Mouse (Mus musculus): ENCODE results near the gene Gm20388. TPM values are rescaled to one million over a fixed set of nuclear protein-coding genes. Genes with fewer than 3 reads are reported as not detected.

The Gm20388 gene
- polyA plus RNA-seq, 2 experiments, result 8.5 TPM; not detected in 1

- WGBS (ENCODE audit: insufficient replicate concordance), result 60% methylated on average over 6 of the region's 6 CpGs
- H3K9me3 ChIP-seq (ENCODE audit: control insufficient read depth, low read length), result no peaks in the 10 kb centered on the region
- H3K4me3 ChIP-seq (ENCODE audit: insufficient read depth in 1 of 2, low read depth in 2 of 2, low read length in 2 of 2), result no peak overlapping the region
- TF ChIP-seq EP300 (IDR thresholded peaks at IDR 0.05; ENCODE audit: low read depth), result no peak
- TF ChIP-seq CTCF (IDR thresholded peaks at IDR 0.05; ENCODE audit: low read depth), result no peak
- DNase-seq (ENCODE audit: low read depth in 3 of 3, low spot score in 3 of 3) (no peak), ATAC-seq (ENCODE audit: insufficient read depth) (no peak)
- H3K4me2 ChIP-seq (ENCODE audit: low read depth), result no peak overlapping the region
- H3K36me3 ChIP-seq (replicated peaks; ENCODE audit: control insufficient read depth, insufficient read depth, low read depth), result no peaks in the 10 kb centered on the region
- no peak overlapping the region for H3K9ac ChIP-seq (replicated peaks)
- H3K27me3 ChIP-seq (ENCODE audit: control insufficient read depth, insufficient read depth, low read length), result no peaks in the 10 kb centered on the region
- no peak overlapping the region for H3K27ac ChIP-seq
- H3K4me1 ChIP-seq (replicated peaks; ENCODE audit: control insufficient read depth in 2 of 2, insufficient read depth in 2 of 2, low read length in 1 of 2), result no peaks in the 10 kb centered on the region
Measured at GRCm38 (mm10) chr8:122083401-122083800, 2172.8 kb downstream of the Gm20388 start.

- Histone ChIP-seq H3K36me3 (replicated peaks; ENCODE audit: control insufficient read depth, insufficient read depth, low read depth) (no peaks in the 10 kb centered on the region), H3K27me3 (ENCODE audit: control insufficient read depth, insufficient read depth, low read length) (no peaks in the 10 kb centered on the region), H3K4me2 (ENCODE audit: low read depth) (no peak overlapping the region), H3K4me1 (replicated peaks; ENCODE audit: control insufficient read depth in 2 of 2, insufficient read depth in 2 of 2, low read length in 1 of 2) (no peaks in the 10 kb centered on the region), H3K27ac (no peak overlapping the region), H3K9me3 (ENCODE audit: control insufficient read depth, low read length) (no peaks in the 10 kb centered on the region), H3K4me3 (ENCODE audit: insufficient read depth in 1 of 2, low read depth in 2 of 2, low read length in 2 of 2) (no peak overlapping the region), H3K9ac (replicated peaks) (no peak overlapping the region)
- DNase-seq (ENCODE audit: low read depth in 3 of 3, low spot score in 3 of 3) (no peak), ATAC-seq (ENCODE audit: insufficient read depth) (no peak)
- TF ChIP-seq CTCF (IDR thresholded peaks at IDR 0.05; ENCODE audit: low read depth) (no peak), EP300 (IDR thresholded peaks at IDR 0.05; ENCODE audit: low read depth) (no peak)
- WGBS (ENCODE audit: insufficient replicate concordance), result 55% methylated on average over 3 of the region's 3 CpGs
Measured at GRCm38 (mm10) chr8:122084145-122084544, 2173.5 kb downstream of the Gm20388 start.

GRCm38 (mm10) chr8:122084726-122085410 lies 2174.2 kb downstream of the Gm20388 start:
- 56% methylated on average over 15 of the region's 15 CpGs for WGBS (ENCODE audit: insufficient replicate concordance)
- TF ChIP-seq CTCF (IDR thresholded peaks at IDR 0.05; ENCODE audit: low read depth) (no peak), EP300 (IDR thresholded peaks at IDR 0.05; ENCODE audit: low read depth) (no peak)
- H3K27me3 ChIP-seq (ENCODE audit: control insufficient read depth, insufficient read depth, low read length), result no peaks in the 10 kb centered on the region
- no peak overlapping the region for H3K9ac ChIP-seq (replicated peaks)
- H3K4me3 ChIP-seq (ENCODE audit: insufficient read depth in 1 of 2, low read depth in 2 of 2, low read length in 2 of 2), result no peak overlapping the region
- DNase-seq (ENCODE audit: low read depth in 3 of 3, low spot score in 3 of 3) (no peak), ATAC-seq (ENCODE audit: insufficient read depth) (no peak)
- no peaks in the 10 kb centered on the region for H3K4me1 ChIP-seq (replicated peaks; ENCODE audit: control insufficient read depth in 2 of 2, insufficient read depth in 2 of 2, low read length in 1 of 2)
- no peaks in the 10 kb centered on the region for H3K9me3 ChIP-seq (ENCODE audit: control insufficient read depth, low read length)
- no peak overlapping the region for H3K4me2 ChIP-seq (ENCODE audit: low read depth)
- no peaks in the 10 kb centered on the region for H3K36me3 ChIP-seq (replicated peaks; ENCODE audit: control insufficient read depth, insufficient read depth, low read depth)
- H3K27ac ChIP-seq, result no peak overlapping the region

- Histone ChIP-seq H3K9me3 (ENCODE audit: control insufficient read depth, low read length) (no peaks in the 10 kb centered on the region), H3K4me1 (replicated peaks; ENCODE audit: control insufficient read depth in 2 of 2, insufficient read depth in 2 of 2, low read length in 1 of 2) (no peaks in the 10 kb centered on the region), H3K9ac (replicated peaks) (no peak overlapping the region), H3K27ac (no peak overlapping the region), H3K4me2 (ENCODE audit: low read depth) (no peak overlapping the region), H3K27me3 (ENCODE audit: control insufficient read depth, insufficient read depth, low read length) (no peaks in the 10 kb centered on the region), H3K4me3 (ENCODE audit: insufficient read depth in 1 of 2, low read depth in 2 of 2, low read length in 2 of 2) (no peak overlapping the region), H3K36me3 (replicated peaks; ENCODE audit: control insufficient read depth, insufficient read depth, low read depth) (no peaks in the 10 kb centered on the region)
- no peak for DNase-seq (ENCODE audit: low read depth in 3 of 3, low spot score in 3 of 3)
- TF ChIP-seq CTCF (IDR thresholded peaks at IDR 0.05; ENCODE audit: low read depth) (no peak), EP300 (IDR thresholded peaks at IDR 0.05; ENCODE audit: low read depth) (no peak)
- no peak for ATAC-seq (ENCODE audit: insufficient read depth)
- 66% methylated on average over 12 of the region's 12 CpGs for WGBS (ENCODE audit: insufficient replicate concordance)
Measured at GRCm38 (mm10) chr8:122086064-122086463, 2175.4 kb downstream of the Gm20388 start.

GRCm38 (mm10) chr8:122088631-122089030 lies 2178.0 kb downstream of the Gm20388 start:
- Histone ChIP-seq H3K9ac (replicated peaks) (no peak overlapping the region), H3K4me2 (ENCODE audit: low read depth) (no peak overlapping the region), H3K27ac (no peak overlapping the region)

More at GRCm38 (mm10) chr8:122088631-122089030, 2178.0 kb downstream of the Gm20388 start:
- no peaks in the 10 kb centered on the region for H3K27me3 ChIP-seq (ENCODE audit: control insufficient read depth, insufficient read depth, low read length)
- H3K4me3 ChIP-seq (ENCODE audit: insufficient read depth in 1 of 2, low read depth in 2 of 2, low read length in 2 of 2), result no peak overlapping the region
- ATAC-seq (ENCODE audit: insufficient read depth) (no peak), DNase-seq (ENCODE audit: low read depth in 3 of 3, low spot score in 3 of 3) (no peak)
- WGBS (ENCODE audit: insufficient replicate concordance), result 69% methylated on average over 16 of the region's 16 CpGs
- no peaks in the 10 kb centered on the region for H3K4me1 ChIP-seq (replicated peaks; ENCODE audit: control insufficient read depth in 2 of 2, insufficient read depth in 2 of 2, low read length in 1 of 2)
- TF ChIP-seq CTCF (IDR thresholded peaks at IDR 0.05; ENCODE audit: low read depth), result no peak
- no peak for TF ChIP-seq EP300 (IDR thresholded peaks at IDR 0.05; ENCODE audit: low read depth)
- no peaks in the 10 kb centered on the region for H3K9me3 ChIP-seq (ENCODE audit: control insufficient read depth, low read length)
- H3K36me3 ChIP-seq (replicated peaks; ENCODE audit: control insufficient read depth, insufficient read depth, low read depth), result no peaks in the 10 kb centered on the region

Measured in liver, embryonic 14.5 days (tissue).